ENCODE assay signal across 27 mouse cellular contexts in genomic region chr11:97748496-97748895, GRCm38 (mm10). TPM values are rescaled to one million over a fixed set of nuclear protein-coding genes. Genes with fewer than 3 reads are reported as not detected.
A peak's percentile ranks its signal among the peaks of the same experiment; 100 is the strongest.
DNase-seq lines count a peak whose midpoint lies in the region; ATAC-seq and TF ChIP-seq lines count a peak whose summit lies in the region.
"Had no signal": no experiment of that assay in that cellular context is flagged by ENCODE, and none has a peak within 500 bp of the region (broad histone marks: within the 10 kb centered on the region; RNA-seq: fewer than 3 reads in every experiment).

No protein-coding gene starts in this region.

- H3K27ac ChIP-seq in midbrain, embryonic 11.5 days (ENCODE audit: low read depth, low read length), result no peak overlapping the region
- H3K27ac ChIP-seq in midbrain, embryonic 16.5 days (ENCODE audit: low read length), result no peak overlapping the region
- 0 out of 2 replicates have a peak overlapping the region, but pooled peaks have one; percentile 17 for H3K27ac ChIP-seq in bone marrow, adult 2 months (ENCODE audit: control insufficient read depth, insufficient read depth, low read depth, low read length, poor library complexity)
- H3K27ac ChIP-seq: heart, adult 2 months; heart, embryonic 10.5 days; heart, embryonic 13.5 days; hindbrain, embryonic 14.5 days; hindbrain, postnatal 0 days had no signal

- no peak overlapping the region for H3K4me3 ChIP-seq in midbrain, embryonic 11.5 days (ENCODE audit: low read depth, low read length)
- no peak overlapping the region for H3K4me3 ChIP-seq in midbrain, embryonic 16.5 days (ENCODE audit: low read depth, low read length)
- no peak overlapping the region for H3K4me3 ChIP-seq in bone marrow, adult 2 months (replicated peaks; ENCODE audit: control insufficient read depth, low read depth, low read length)
- no peak overlapping the region for H3K4me3 ChIP-seq in lung, adult 2 months (replicated peaks; ENCODE audit: extremely low read depth, low read depth, low read length)
- H3K4me3 ChIP-seq: heart, adult 2 months; heart, embryonic 10.5 days; heart, embryonic 13.5 days had no signal

- H3K4me1 ChIP-seq in midbrain, embryonic 11.5 days (ENCODE audit: control insufficient read depth, insufficient read depth, low read length), result peaks cover 4% of the 10 kb centered on the region
- peaks cover 5% of the 10 kb centered on the region for H3K4me1 ChIP-seq in midbrain, embryonic 16.5 days (ENCODE audit: control insufficient read depth, insufficient read depth, low read length)
- H3K4me1 ChIP-seq in bone marrow, adult 2 months (ENCODE audit: control insufficient read depth, insufficient read depth, low read length), result no peaks in the 10 kb centered on the region; the same call in 1 of the 2 replicates
- peaks cover 4% of the 10 kb centered on the region for H3K4me1 ChIP-seq in lung, adult 2 months (ENCODE audit: control insufficient read depth, insufficient read depth, low read length)

- DNase-seq in adrenal gland, adult (ENCODE audit: inconsistent age in 2 of 2, low spot score in 1 of 2), result peak; percentile 72 to 88
- DNase-seq in adrenal gland, postnatal 4 days (ENCODE audit: low spot score in 2 of 2), result no peak
- peak; percentile 57 for DNase-seq in midbrain, embryonic 11.5 days (ENCODE audit: low spot score, missing footprints)
- no peak for DNase-seq in lung, adult 2 months
- DNase-seq: cerebellum, adult 8-10 months; cerebellum, postnatal 10 days; forebrain, postnatal 0 days; gastrocnemius, postnatal 36 days; heart, adult 2 months; heart, postnatal 14 days; heart, postnatal 4 days; kidney, adult 2 months had no signal

- no peak for ATAC-seq in midbrain, embryonic 11.5 days (ENCODE audit: low FRiP score)
- no peak for ATAC-seq in midbrain, embryonic 16.5 days
- ATAC-seq: activated CD4-positive, CD25-positive, alpha-beta regulatory T cell, adult 4 months; forebrain, embryonic 14.5 days; forebrain, postnatal 0 days; hindbrain, postnatal 0 days; inflammation-experienced regulatory T-cells, adult 6 months; intestine, postnatal 0 days had no signal

- 87% methylated on average over 5 of the region's 5 CpGs for WGBS in midbrain, embryonic 11.5 days
- 88% methylated on average over 5 of the region's 5 CpGs for WGBS in midbrain, embryonic 16.5 days
- WGBS in bone marrow, adult 2 months, result 78% methylated on average over 5 of the region's 5 CpGs
- 82% methylated on average over 5 of the region's 5 CpGs for WGBS in lung, adult 2 months

- TF ChIP-seq CTCF in bone marrow, adult 2 months (IDR thresholded peaks at IDR 0.05; ENCODE audit: control insufficient read depth, insufficient read depth, low read length), result no peak
- no peak for TF ChIP-seq CTCF in lung, adult 2 months (IDR thresholded peaks at IDR 0.05; ENCODE audit: insufficient read depth, low read length)

- peaks cover 29% of the 10 kb centered on the region for H3K36me3 ChIP-seq in midbrain, embryonic 11.5 days (ENCODE audit: control insufficient read depth, insufficient read depth, low read length)
- peaks cover 45% of the 10 kb centered on the region for H3K36me3 ChIP-seq in midbrain, embryonic 16.5 days (ENCODE audit: control insufficient read depth, insufficient read depth, low read length)

- H3K27me3 ChIP-seq in midbrain, embryonic 11.5 days (ENCODE audit: control insufficient read depth, insufficient read depth, low read length), result no peaks in the 10 kb centered on the region
- H3K27me3 ChIP-seq in midbrain, embryonic 16.5 days (ENCODE audit: control insufficient read depth, insufficient read depth, low read depth, low read length), result no peaks in the 10 kb centered on the region
- H3K27me3 ChIP-seq: heart, embryonic 13.5 days had no signal

- H3K9me3 ChIP-seq in midbrain, embryonic 11.5 days (ENCODE audit: control insufficient read depth, low read length), result no peaks in the 10 kb centered on the region; the same call in 1 of the 2 replicates
- H3K9me3 ChIP-seq in midbrain, embryonic 16.5 days (replicated peaks; ENCODE audit: control insufficient read depth, low read length, poor library complexity, severe bottlenecking), result no peaks in the 10 kb centered on the region
- H3K9me3 ChIP-seq: heart, embryonic 10.5 days; heart, embryonic 13.5 days had no signal

- no peak overlapping the region for H3K4me2 ChIP-seq in midbrain, embryonic 11.5 days
- no peak overlapping the region for H3K4me2 ChIP-seq in midbrain, embryonic 16.5 days (ENCODE audit: low read length)
- H3K4me2 ChIP-seq: heart, embryonic 13.5 days; hindbrain, embryonic 14.5 days had no signal

- no peak overlapping the region for H3K9ac ChIP-seq in midbrain, embryonic 11.5 days (ENCODE audit: low read length)
- H3K9ac ChIP-seq in midbrain, embryonic 16.5 days (ENCODE audit: low read depth, low read length), result no peak overlapping the region
- H3K9ac ChIP-seq: forebrain, postnatal 0 days; heart, embryonic 13.5 days; hindbrain, embryonic 14.5 days had no signal

- TF ChIP-seq POLR2A in bone marrow, adult 2 months (IDR thresholded peaks at IDR 0.05; ENCODE audit: borderline replicate concordance, control insufficient read depth, low read depth, low read length), result no peak
- TF ChIP-seq POLR2A in lung, adult 2 months (IDR thresholded peaks at IDR 0.05; ENCODE audit: borderline replicate concordance, extremely low read depth, low read depth, low read length), result no peak

RNA-seq across cellular contexts. Expression of gene Pip4k2b, which starts 4.0 kb away (rescaled TPM):
- total RNA-seq in adrenal gland, postnatal 4 days (2021), result 10 to 100 TPM; 36.0 to 39.1 TPM
- 2.4 TPM in 2 replicates for polyA plus RNA-seq in midbrain, embryonic 11.5 days (2014; fragmentation: Nextera tagmentation; extraction: Ambion mirVana)
- polyA plus RNA-seq in midbrain, embryonic 16.5 days (2015; fragmentation: Nextera tagmentation; extraction: Ambion mirVana), result 5.0 and 5.1 TPM in 2 replicates
- polyA plus RNA-seq in bone marrow, adult 2 months (2011; ENCODE audit: insufficient read depth, insufficient read length, low replicate concordance, missing spikeins), result 9.5 and 11.7 TPM in 2 replicates
- 11.9 and 14.6 TPM in 2 replicates for polyA plus RNA-seq in lung, adult 2 months (2012; rRNA removed)

RNA-seq across cellular contexts. Expression of gene Cwc25, which starts 17.9 kb away (rescaled TPM):
- 10 to 100 TPM; 23.0 to 24.5 TPM for total RNA-seq in adrenal gland, postnatal 4 days (2021)
- polyA plus RNA-seq in midbrain, embryonic 11.5 days (2014; fragmentation: Nextera tagmentation; extraction: Ambion mirVana), result 12.6 and 15.0 TPM in 2 replicates
- polyA plus RNA-seq in midbrain, embryonic 16.5 days (2015; fragmentation: Nextera tagmentation; extraction: Ambion mirVana), result 15.9 and 17.2 TPM in 2 replicates
- 10.4 and 11.7 TPM in 2 replicates for polyA plus RNA-seq in bone marrow, adult 2 months (2011; ENCODE audit: insufficient read depth, insufficient read length, low replicate concordance, missing spikeins)
- 7.0 and 11.6 TPM in 2 replicates for polyA plus RNA-seq in lung, adult 2 months (2012; rRNA removed)

RNA-seq across cellular contexts. Expression of gene 1700001P01Rik, which starts 27.2 kb away (rescaled TPM):
- under 1 TPM in 1 of 2 experiments, not detected in 1; 0.87 TPM for total RNA-seq in adrenal gland, postnatal 4 days (2021)
- polyA plus RNA-seq in midbrain, embryonic 11.5 days (2014; fragmentation: Nextera tagmentation; extraction: Ambion mirVana), result 0.47 and 0.78 TPM in 2 replicates
- polyA plus RNA-seq in midbrain, embryonic 16.5 days (2015; fragmentation: Nextera tagmentation; extraction: Ambion mirVana), result 0.74 TPM in 1 of 2 replicates, not detected in the other
- polyA plus RNA-seq in bone marrow, adult 2 months (2011; ENCODE audit: insufficient read depth, insufficient read length, low replicate concordance, missing spikeins), result not detected in 2 replicates
- polyA plus RNA-seq in lung, adult 2 months (2012; rRNA removed), result 0.22 TPM in 1 of 2 replicates, not detected in the other
- total RNA-seq: adrenal gland, adult 18-20 months; forebrain, postnatal 0 days; gastrocnemius, adult 8-10 months; gastrocnemius, postnatal 36 days; granulocyte monocyte progenitor cell, adult 5-6 weeks; heart, adult 2 months; hindbrain, postnatal 0 days had no signal
- polyA plus RNA-seq: embryonic facial prominence, embryonic 11.5 days; embryonic facial prominence, embryonic 14.5 days; heart, embryonic 13.5 days; hindbrain, postnatal 0 days; intestine, postnatal 0 days; kidney, adult 2 months had no signal

RNA-seq across cellular contexts. Expression of gene Rpl23, which starts 33.7 kb away (rescaled TPM):
- 1,000 to 10,000 TPM; 1,280 to 1,304 TPM for total RNA-seq in adrenal gland, postnatal 4 days (2021)
- polyA plus RNA-seq in midbrain, embryonic 11.5 days (2014; fragmentation: Nextera tagmentation; extraction: Ambion mirVana), result 441 and 443 TPM in 2 replicates
- 267 and 286 TPM in 2 replicates for polyA plus RNA-seq in midbrain, embryonic 16.5 days (2015; fragmentation: Nextera tagmentation; extraction: Ambion mirVana)
- polyA plus RNA-seq in bone marrow, adult 2 months (2011; ENCODE audit: insufficient read depth, insufficient read length, low replicate concordance, missing spikeins), result 550 and 853 TPM in 2 replicates
- 81.7 and 95.5 TPM in 2 replicates for polyA plus RNA-seq in lung, adult 2 months (2012; rRNA removed)

RNA-seq across cellular contexts. Expression of gene Psmb3, which starts 45.3 kb away (rescaled TPM):
- total RNA-seq in adrenal gland, postnatal 4 days (2021), result 100 to 1,000 TPM; 193 to 221 TPM
- polyA plus RNA-seq in midbrain, embryonic 11.5 days (2014; fragmentation: Nextera tagmentation; extraction: Ambion mirVana), result 477 and 517 TPM in 2 replicates
- polyA plus RNA-seq in midbrain, embryonic 16.5 days (2015; fragmentation: Nextera tagmentation; extraction: Ambion mirVana), result 387 and 401 TPM in 2 replicates
- 138 and 152 TPM in 2 replicates for polyA plus RNA-seq in bone marrow, adult 2 months (2011; ENCODE audit: insufficient read depth, insufficient read length, low replicate concordance, missing spikeins)
- 214 and 264 TPM in 2 replicates for polyA plus RNA-seq in lung, adult 2 months (2012; rRNA removed)

Comparison
In these comparisons a context has a peak if more than half of its experiments do, and no peak if none do; other contexts are left out.
1. DNase-seq: peak in adrenal gland, adult (2 of 2) and midbrain, embryonic 11.5 days (single experiment); none in adrenal gland, postnatal 4 days (0 of 2) and lung, adult 2 months (single experiment).